Mouse (Mus musculus) cerebellum, postnatal 10 days (tissue): ENCODE measurements around the gene Nphp1.
A peak's percentile ranks its signal among the peaks of the same experiment; 100 is the strongest.

Experiments used
- DNase-seq, 2 experiments: peaks; one replicate each; pipeline ENCODE4 v3.0.0; 2021; ENCODE audit warnings: mixed read lengths in 2 of 2

Nphp1 gene

DNA sequence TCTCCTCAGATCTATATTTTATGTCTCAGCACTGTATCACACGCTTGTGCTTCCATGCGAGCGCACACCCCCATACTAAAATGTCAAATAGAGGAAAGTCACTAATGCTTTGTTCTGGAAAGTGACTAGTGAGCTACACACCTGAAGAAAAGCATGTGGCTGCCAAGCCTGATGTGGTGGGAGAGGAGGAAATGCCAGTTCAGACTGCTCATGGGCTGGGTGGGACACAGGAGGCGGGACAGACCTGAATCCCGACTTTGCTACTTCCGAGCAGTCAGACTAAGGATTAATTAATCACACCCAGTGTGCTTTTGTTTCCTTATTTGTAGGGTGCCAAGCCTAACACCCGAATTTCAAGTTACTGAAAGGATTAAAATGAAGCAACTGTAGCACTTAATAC, 40.4 kb downstream of the Nphp1 start:
- DNase-seq = no peak

DNA sequence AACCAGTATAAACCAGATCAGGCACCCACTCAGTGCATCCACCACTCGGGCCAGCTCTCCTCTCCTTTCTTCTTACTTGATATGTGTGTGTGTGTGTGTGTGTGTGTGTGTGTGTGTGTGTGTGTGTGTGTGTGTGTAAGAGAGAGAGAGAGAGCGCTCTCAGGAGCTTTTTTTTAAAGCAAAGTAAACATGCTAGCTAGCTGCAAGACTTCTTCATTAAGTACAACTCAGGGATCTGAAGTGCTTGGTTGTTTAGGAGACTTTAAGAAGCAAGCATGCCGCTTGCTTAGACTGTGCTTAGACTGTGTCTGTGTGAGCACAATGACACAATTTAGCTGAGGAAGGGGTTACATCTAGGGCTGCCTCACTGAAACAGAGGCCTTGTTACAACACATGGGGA, 46.1 kb downstream of the Nphp1 start:
- DNase-seq = no peak

DNA sequence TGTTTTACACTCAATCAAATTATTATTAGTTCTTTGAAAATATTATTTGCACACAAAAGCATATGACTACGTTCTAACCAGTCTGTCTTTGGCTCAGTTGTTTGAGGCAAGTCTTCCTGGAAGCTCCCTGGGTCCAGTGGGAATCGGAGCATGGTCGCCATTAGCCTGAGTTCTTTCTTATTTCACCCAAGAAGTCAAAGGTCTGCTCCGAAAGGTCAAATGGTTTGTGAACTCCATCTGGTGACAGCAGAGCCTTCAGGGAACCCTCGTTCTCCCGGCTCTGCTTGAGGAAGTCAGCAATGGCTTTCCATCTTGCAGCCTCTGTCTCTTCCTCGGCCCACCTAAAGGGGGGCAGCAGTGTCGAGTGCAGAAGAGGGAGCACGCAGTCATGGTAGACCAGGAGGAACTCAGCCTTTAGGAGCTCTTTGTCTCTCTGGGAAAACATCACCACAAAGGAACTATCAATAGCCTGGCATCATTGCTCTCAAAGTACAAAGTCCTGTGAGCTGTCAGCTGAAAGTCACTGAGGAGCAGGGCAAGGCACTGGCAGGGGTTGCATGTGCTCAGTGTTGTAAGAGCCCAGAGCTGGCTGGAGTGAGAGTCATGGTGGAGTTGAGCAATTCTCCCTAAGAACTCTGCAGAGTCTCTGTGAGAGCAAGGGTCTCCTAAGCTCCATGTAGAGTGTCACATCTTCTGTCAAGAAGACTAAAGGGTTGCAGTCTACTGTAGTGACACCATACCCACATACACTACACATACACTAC, 47.8 kb downstream of the Nphp1 start:
- DNase-seq = no peak

DNA sequence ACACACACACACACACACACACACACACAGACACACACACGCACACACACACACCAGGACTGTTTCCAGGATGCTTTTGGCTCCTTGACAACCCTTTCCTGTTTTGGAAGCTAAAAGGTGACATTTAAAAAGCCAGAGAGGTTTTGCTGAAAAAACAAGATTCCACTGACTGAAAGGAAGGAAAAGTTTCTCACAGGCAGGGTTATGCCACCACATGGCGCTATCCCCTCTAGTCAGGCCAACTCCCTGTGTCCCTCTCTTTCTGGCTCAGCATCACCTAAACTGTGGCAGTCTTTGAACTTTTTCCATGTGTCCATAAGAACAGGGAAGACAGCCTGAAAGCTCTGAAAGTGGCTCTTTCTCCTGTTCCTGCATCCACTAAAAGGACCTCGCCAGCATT, 50.8 kb downstream of the Nphp1 start:
- no peak for DNase-seq

DNA sequence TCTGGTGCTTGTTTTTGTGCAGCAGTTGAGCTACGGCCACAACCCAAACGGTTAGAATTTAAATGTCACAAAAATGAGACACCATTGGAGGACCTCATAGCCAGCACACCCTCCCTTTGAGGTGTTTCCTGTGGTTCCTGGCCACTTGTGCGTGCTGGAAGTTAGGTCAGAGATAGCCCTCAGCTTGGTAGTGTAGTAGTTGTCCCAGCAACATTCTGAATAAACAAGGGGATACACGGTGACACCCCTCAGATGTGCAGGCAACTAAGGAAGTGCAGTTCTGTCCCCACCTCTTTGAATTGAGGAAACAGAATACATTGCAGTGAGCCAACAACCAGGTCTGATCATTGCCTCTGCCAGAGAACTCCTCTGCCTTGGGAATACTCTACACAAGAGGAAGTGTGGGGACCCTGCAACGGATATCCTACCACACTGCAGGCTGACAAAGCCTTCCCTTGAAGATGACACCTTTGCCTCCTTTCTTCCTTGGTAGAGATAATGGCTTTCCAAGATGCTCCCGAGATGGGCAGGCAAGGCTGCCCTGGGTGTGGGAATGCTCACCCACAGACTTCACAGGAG, 52.0 kb downstream of the Nphp1 start:
- DNase-seq = no peak

DNA sequence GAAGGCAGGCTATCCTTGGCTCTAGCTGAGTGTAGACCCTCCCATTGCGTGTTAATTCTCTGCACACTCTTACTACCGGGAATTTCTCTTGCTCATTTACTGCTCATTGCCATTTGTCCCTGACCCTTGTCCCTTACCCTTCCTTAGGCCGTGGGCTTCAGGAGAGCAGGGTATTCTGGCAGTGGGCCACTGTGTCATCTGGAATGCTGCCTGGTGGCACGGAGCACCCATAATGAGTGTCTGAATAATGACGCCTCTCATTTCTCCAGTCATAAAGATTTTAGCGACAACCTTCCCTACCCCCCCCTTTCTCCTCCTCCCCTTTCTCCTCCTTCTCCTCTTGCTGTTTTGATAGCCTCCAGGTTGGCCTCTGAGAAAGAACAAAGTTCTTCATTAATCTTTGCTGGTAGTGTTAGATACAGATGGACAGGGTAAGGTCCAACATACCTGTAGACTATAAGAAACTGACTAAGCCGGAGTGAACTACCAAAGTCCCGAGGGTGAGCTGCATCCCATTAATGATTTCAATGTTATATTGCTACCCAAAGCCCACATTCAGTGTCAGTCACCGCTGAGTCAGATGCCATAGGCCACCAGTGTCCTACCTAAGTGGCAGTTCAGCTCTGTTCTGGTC, 53.1 kb downstream of the Nphp1 start:
- peak; percentile 46 to 51 for DNase-seq

DNA sequence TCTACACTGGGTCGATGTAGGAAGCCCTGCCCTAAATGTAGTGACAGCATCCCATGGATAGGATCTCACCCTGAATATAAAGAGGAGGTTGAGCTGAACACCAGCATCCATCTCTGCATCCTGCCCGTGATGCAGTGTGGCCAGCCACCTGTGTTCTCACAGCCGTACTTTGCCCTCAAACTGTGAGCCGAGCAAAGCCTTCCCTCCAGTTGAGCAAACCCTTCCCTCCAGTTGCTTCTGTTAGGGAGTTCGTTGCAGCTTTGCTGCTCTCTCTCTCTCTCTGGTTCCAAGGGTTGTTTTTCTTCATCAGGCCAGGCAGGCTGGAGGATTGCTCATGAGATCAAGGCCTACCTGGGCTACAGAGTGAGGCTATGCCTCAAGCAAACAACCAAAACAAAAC, 53.8 kb downstream of the Nphp1 start:
- DNase-seq = no peak

DNA sequence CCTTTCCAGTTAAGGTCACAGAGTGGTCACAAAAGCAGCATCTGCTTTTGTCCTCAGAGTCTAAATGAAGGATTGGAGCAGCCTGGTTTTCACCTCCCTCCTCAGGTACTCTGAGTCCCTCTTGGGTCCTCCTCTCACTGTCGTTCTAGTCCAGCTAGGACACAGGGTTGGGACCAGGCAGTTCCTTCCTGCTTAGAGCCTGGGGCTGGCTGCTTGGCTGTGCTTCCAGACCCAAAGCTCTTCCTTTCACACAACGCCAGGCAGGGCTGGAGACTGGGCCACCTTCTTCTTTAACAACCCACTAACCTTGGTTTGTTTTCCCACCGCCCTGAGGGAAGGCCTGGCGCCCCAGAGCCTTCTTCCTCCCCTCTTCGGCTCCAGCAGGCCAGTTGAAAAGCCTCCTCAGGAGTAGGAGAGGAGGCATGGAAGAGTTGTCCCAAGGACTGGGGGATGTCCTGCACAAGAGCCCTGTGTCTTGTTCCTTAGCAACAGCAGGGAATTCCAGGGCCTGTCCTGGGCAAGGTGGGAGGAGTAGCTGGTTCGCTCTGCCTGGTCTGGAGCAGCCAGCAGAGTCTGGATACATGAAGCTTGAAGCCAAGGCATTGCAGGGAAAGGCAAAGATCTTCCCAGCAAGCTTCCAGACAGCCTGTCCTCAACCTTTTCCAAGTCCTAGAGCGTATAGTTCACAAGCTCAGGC, 58.2 kb downstream of the Nphp1 start:
- DNase-seq = no peak

DNA sequence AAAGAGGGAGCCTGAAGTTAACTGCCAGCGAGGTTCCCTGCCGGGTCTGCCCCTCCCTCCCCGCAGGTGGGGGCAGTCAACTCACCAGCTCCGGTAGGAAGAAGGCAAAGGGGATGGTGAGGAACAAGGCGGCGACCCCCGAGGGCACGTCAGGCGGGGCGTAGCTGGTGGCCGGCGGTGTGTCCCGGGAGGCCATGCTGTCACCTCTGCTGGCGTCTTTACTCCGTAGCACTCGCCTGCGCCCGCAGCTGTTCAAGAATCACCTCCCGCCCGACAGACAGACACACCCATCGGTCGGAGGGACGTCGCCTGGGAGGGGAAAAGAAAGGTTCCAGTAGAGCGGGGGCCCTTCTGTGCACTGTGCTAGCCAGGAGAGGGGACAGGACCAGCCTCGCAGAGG, 59.0 kb downstream of the Nphp1 start, which contains the start of gene Mall:
Gene Mall (minus strand): TSS at position 262 of the 400 bp plus-strand sequence.
- DNase-seq = no peak

DNA sequence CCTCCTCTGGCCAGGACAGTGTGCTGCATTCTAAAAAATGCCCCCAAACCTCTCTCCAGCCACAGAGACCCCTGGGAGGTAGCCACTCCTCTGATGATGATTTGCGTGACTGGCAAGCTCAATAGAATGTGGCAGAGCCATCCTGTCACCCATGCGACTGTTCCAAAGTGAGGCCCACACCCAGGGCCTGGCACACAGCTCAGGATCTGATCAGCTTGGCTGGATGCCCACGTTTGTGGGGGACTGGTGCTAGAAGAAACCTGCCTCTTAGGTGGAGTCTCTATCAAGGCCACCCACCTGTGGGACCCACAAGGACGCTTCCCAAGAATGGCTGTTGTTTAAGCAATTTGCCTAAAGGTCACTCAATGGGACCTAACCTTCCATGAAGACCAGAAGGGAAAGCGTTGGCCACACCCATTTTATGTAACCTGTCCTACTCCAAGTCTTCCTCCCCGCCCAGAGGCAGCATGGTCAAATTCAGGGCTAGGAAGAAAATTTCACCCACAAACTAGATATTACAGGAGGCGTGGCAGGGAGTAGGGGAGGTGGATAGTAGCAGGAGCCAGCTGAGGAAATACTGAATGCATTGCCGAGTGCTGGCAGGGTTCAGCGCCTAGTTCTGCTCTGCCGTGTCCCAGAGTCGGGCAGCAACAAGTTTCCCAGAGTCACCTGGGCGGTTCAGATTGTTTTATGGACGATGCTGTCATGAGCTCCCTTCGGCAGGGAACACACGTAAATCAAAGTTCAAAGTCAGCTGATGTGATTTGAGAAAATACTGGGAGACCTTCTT, 59.8 kb downstream of the Nphp1 start:
- DNase-seq = peak in 1 of 2 experiments; percentile 32

DNA sequence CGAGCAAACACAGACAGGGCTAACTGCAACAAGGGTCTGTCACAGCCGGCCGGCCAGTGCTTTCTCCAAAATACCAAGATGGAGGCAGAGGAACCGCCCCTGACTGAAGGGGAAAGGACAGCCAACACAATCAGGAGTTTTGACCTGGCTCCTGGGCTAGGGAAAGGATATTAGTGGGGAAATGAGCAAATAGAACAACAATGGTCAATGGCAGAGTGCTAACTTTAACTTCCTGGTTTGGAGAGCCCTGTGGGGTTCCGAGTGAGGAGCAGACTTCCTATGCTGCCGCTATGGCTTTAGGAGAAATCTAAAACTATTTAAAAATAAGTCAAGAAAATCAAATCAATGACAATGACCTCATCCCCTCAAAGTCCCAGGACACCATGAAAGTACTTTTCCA, 60.6 kb downstream of the Nphp1 start:
- DNase-seq = no peak

DNA sequence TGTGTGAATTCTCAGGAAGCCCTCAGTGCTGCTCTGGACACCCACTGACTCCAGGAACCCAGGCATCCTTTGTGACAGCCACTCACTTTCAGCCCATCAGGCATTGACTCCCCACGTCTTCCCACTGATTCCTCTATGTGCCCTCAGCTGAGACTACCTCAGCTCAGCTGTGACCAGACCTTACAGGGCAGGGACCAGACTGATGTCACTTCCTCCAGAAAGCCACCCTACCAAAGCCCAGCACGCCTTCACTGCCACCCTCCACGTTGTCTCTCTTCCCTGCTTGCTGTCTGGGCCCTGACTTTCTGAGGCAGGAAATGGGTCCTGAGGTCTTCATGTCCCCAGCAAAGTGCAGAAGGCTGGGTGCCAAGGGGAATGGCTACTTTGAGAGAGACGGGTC, 65.5 kb downstream of the Nphp1 start:
- DNase-seq = no peak

DNA sequence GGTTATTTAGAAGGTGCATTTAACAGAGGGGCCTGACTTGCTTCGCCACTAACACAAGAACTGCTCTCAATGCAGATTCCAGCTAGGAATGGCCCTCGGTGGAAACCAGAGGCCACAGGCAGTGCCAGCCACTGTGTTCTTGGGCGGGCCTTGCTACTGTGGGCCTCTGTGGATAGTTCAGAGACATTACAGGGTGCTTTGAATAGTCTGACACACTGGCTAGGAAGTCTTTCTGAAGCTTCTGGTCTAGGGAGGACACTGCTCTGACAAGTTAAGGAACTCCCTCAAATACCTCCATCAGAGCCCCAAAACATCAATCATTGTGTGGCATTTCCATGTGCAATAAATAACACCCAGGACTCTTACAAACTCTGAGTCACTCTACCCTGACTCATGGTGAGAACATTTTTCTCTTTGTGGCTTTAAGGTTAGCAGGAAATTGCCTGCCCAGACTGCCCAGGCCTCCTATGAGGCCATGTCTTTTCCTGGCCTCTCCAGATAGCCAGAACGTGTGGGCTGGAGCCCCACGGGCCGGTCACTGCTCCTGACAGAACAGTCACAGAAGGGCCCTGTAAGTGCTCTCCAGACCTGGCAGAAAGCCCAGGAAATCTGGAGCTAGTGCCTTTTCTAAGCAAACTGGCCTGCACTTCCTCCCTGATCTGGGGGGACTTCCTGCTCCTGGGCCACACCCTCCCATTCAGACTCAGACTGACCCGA, 66.4 kb downstream of the Nphp1 start:
- DNase-seq = peak; percentile 95

DNA sequence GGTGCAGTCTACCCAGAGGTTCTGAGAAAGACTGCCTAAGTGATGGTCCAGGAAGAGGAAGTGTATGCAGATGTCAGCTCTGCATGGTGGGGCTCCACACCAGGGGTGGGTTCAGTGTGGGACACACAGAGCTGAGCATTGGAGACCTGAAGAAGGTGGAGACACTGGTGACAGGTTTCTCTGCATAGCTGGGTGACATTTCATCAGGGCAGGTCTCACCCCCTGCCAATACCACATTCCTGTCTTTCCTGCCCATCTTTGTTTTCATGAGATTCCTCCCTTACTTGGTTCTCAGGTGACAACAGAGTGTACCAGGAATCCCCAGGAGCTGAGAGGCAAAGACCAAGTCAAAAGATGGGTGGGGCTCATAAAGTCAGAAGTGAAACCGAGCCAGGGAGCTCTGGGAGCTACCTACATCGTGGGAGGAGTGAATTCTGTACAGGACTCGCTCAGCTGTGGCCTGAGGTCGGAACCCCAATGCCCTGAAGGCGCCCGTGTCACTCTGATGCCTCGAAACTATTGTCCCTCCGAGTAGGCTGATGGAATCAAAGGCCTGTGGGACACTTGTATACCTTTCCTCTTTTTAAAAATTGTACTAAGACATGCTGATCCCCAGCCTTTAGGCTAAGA, 69.7 kb downstream of the Nphp1 start:
- DNase-seq = no peak

DNA sequence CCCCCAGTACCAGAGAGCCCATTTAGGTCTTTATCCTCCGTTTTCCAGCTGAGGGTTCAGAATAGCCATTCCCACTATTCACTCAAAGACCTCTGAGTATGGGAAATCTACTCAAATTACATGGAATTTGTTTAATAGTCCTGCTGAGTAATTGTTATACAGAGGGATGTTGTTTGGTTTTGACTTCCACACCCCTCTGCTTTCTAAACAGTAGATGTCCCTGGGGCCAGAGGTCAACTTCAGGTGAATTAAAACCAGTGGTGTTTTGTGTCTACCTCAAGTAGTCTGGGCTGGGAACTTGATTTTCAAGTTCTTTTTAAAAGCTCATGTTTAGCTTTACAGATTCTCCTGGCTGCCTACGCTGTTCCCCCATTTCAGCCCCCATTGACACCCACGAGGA, 74.0 kb downstream of the Nphp1 start:
- DNase-seq = no peak

DNA sequence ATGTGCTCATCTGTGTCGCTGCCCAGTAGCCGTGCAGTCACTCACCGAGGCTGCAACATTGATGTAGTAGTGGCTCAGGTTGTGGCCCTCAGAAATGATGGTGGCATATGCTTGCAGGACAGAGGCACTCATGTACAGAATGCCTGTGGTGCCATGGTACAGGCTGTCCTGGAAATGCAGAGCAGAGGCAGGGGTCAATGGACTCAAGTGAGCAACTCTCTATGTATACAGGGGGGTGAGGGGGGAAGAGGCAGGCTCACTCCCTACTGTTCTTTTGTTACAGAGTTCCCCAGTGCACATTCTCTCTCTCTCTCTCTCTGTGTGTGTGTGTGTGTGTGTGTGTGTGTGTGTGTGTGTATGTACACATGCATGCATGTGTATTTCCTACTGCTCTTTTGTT, 79.9 kb downstream of the Nphp1 start:
- no peak for DNase-seq

DNA sequence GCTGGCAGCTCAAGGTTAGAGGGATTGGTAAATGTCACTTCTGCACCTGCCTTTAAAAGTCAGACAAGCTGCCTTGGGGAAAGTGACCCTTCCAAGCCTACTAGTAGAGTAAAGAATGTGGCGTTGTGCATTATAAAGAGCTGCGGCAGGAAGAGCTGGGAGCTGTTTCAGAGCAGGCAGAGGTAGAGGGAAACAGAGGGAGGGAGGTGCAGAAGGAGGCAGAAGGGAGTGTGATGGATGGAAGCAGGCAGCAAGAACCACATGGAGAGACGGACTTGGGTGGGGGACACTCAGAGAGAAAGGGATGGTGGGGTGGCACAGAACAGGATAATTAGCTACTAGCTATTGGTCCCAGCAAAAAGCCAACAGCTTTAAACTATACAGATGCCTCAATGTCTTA, 80.6 kb downstream of the Nphp1 start:
- DNase-seq = no peak

DNA sequence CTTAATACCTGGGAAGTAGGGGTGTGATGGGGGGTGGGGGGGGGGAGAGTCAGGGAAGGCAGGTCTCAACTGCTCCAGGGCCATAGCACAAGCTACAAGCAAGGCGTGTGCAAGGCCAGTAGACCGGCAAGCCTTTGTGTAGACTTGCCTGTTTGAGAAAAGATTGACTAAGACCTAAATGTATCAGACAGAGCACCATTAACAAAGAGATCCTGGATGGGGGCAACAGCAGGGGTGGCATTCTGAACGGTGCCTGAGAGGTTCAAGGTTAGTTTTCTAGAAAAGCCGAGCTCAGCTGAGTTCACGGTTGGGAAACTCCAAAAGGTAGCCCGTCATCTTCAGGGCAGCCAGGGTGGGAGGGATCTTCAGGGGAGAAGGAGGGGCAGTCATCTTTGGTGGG, 83.4 kb downstream of the Nphp1 start:
- DNase-seq = no peak
